Mouse (Mus musculus): ENCODE measurements around the gene Chrm1. TPM values are rescaled to one million over a fixed set of nuclear protein-coding genes. Genes with fewer than 3 reads are reported as not detected.
A peak's percentile ranks its signal among the peaks of the same experiment; 100 is the strongest.

The Chrm1 gene
- polyA plus RNA-seq, 1 experiment from 2014 or later = not detected

DNA sequence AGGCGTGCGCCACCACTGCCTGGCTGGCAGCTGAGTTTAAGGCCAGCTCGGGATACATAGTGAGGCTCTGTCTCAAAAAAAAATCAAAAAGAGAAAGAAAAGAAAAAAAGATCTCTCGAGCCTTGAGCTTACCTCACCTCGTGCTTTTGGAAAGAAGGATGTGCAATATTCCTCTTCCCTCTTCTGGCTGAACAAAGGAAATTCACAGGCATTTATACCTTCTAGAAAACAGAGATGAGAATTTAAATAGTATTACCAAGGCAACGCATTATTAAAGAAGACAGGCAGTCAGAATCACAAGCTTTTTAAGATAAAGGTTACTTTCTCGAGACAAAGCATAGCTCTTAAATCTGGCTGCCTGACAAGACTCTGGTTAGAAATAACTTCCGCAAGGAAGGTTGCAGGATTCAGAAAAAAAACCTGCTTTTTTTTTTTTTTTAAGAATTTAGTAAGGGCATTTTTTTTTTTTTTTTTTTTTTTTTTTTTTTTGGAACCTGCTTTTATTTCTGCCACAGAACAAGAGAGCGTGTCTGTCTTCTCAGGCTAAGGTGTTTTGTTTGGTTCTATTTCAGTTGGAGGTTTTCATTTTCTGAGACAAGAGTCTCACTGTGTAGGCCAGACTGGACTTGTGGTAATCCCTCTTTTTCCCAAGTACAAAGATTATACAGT, 28.4 kb downstream of the Chrm1 start:
- Histone ChIP-seq H3K27ac (replicated peaks) (no peak overlapping the region), H3K36me3 (no peaks in the 10 kb centered on the region), H3K4me1 (no peaks in the 10 kb centered on the region), H3K4me2 (no peak overlapping the region), H3K4me3 (no peak overlapping the region), H3K27me3 (replicated peaks) (no peaks in the 10 kb centered on the region), H3K9me3 (no peaks in the 10 kb centered on the region), H3K9ac (no peak overlapping the region)
- 56% methylated on average over 9 of the region's 9 CpGs for WGBS
- no peak for ATAC-seq (ENCODE audit: extremely low read depth, insufficient number of reproducible peaks, low FRiP score, low TSS enrichment)

DNA sequence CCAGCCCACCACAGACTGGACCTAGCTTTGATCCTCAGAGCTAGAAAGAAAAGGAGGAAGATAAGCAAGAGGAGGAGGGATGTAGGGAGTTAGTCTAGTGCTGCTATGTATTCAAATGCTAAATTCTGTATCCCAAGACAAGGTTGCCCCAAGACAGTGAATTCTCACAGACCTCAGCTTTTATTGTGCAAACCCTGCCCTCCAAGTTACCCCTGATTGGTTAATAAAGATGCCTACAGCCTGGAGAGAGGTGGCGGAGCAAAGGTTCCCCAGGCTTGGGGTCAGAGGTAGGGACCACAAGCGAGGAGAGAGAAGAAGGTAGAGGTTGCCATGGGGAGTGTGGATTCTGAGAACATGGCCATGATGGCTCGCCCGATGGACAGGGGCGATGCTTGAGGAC, 29.2 kb downstream of the Chrm1 start:
- no peak overlapping the region for H3K27ac ChIP-seq (replicated peaks)
- no peak overlapping the region for H3K4me3 ChIP-seq
- H3K27me3 ChIP-seq (replicated peaks) = no peaks in the 10 kb centered on the region
- no peak for ATAC-seq (ENCODE audit: extremely low read depth, insufficient number of reproducible peaks, low FRiP score, low TSS enrichment)
- no peak overlapping the region for H3K9ac ChIP-seq
- WGBS = 72% methylated on average over 5 of the region's 5 CpGs
- H3K4me2 ChIP-seq = no peak overlapping the region
- no peaks in the 10 kb centered on the region for H3K9me3 ChIP-seq
- H3K4me1 ChIP-seq = no peaks in the 10 kb centered on the region
- H3K36me3 ChIP-seq = no peaks in the 10 kb centered on the region

DNA sequence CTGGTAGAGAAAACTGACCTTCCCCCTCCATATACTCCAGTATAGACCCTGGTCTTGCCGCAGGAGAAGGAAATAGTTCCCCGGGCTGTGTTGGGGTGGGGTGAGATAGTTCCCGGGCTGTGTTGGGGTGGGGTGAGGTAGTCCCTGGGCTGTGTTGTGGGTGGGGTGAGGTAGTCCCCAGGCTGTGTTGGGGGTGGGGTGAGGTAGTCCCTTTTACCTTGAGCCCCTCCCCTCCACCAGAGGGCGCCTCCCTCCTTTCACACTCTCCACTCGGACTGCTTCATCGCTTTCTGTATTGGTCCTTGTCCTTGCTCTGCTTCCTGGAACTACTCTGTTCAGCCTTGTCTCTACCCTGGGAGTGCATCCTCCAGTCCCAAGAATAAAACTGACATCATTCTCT, 31.7 kb downstream of the Chrm1 start:
- Histone ChIP-seq H3K4me2 (no peak overlapping the region), H3K36me3 (no peaks in the 10 kb centered on the region), H3K27me3 (replicated peaks) (no peaks in the 10 kb centered on the region), H3K4me3 (no peak overlapping the region), H3K9ac (no peak overlapping the region), H3K9me3 (no peaks in the 10 kb centered on the region), H3K27ac (replicated peaks) (no peak overlapping the region), H3K4me1 (no peaks in the 10 kb centered on the region)
- 42% methylated on average over 6 of the region's 6 CpGs for WGBS
- ATAC-seq (ENCODE audit: extremely low read depth, insufficient number of reproducible peaks, low FRiP score, low TSS enrichment) = 0 out of 2 replicates have a peak, but pooled peaks have one; percentile 31

DNA sequence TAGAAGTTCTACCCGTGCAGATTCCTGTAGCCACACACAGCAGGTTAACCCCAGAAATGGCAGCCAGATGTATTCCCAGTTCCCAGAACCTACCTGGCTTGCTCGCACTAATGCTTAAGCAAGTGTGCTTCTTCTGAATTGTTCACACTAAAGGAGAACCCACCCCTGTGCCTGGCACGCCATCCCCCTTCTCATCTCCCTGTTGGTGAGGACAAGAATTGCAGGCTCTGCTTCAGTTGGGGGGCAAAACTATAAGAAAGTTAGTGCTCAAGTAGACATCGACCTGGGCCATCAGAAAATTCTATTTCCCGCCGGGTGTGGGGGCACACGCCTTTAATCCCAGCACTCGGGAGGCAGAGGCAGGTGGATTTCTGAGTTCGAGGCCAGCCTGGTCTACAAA, 36.1 kb downstream of the Chrm1 start:
- no peak overlapping the region for H3K4me3 ChIP-seq
- ATAC-seq (ENCODE audit: extremely low read depth, insufficient number of reproducible peaks, low FRiP score, low TSS enrichment) = no peak
- no peaks in the 10 kb centered on the region for H3K9me3 ChIP-seq
- no peaks in the 10 kb centered on the region for H3K36me3 ChIP-seq
- H3K9ac ChIP-seq = no peak overlapping the region
- no peak overlapping the region for H3K4me2 ChIP-seq
- WGBS = 68% methylated on average over 9 of the region's 9 CpGs
- no peaks in the 10 kb centered on the region for H3K4me1 ChIP-seq
- H3K27me3 ChIP-seq (replicated peaks) = no peaks in the 10 kb centered on the region
- no peak overlapping the region for H3K27ac ChIP-seq (replicated peaks)

DNA sequence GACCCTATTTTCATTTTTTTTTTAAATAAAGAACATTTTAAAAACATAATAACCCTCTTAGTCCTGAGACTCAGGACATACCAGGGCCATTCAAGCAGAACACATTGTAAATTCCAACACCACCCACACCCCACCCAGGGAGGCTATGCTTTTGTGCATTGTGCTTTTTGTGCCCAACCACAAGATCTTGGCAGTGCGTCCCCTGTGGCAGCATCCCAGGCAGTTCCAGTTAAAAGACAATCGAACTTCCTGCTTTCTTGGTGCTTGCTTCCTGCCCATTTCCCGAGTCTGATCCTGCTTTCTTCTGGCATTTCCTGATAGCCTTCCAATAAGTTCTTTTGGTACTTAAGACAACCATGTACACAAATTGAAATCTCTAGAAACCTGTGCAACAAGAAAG, 38.9 kb downstream of the Chrm1 start:
- Histone ChIP-seq H3K9ac (no peak overlapping the region), H3K4me2 (no peak overlapping the region), H3K9me3 (no peaks in the 10 kb centered on the region), H3K4me3 (no peak overlapping the region), H3K27ac (replicated peaks) (no peak overlapping the region; the same call in 1 of the 2 replicates), H3K4me1 (no peaks in the 10 kb centered on the region), H3K36me3 (peaks cover 12% of the 10 kb centered on the region), H3K27me3 (replicated peaks) (no peaks in the 10 kb centered on the region)
- no peak for ATAC-seq (ENCODE audit: extremely low read depth, insufficient number of reproducible peaks, low FRiP score, low TSS enrichment)
- 59% methylated on average over 3 of the region's 3 CpGs for WGBS

DNA sequence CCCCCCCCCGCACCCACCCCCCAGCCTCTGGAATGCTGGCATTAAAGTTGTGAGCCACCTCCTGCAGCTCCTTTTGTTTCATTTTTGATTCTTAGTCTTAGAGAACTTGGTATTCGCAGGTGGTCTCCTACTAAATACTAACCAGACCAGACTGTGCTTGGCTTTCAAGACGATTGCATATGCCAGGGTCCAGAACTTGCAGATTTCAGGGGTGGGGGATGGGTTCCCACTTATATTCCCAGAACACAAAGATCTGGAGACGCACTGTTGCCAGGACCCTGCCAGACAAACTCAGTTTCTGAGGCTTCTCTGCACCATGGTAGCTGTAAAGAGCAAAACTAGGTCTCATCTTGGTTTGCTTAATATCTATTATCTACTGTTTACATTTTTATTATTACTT, 40.0 kb downstream of the Chrm1 start:
- Histone ChIP-seq H3K4me2 (no peak overlapping the region), H3K9ac (no peak overlapping the region), H3K36me3 (peaks cover 23% of the 10 kb centered on the region), H3K4me3 (no peak overlapping the region), H3K27me3 (replicated peaks) (no peaks in the 10 kb centered on the region), H3K4me1 (no peaks in the 10 kb centered on the region), H3K9me3 (no peaks in the 10 kb centered on the region), H3K27ac (replicated peaks) (no peak overlapping the region)
- no peak for ATAC-seq (ENCODE audit: extremely low read depth, insufficient number of reproducible peaks, low FRiP score, low TSS enrichment)
- 74% methylated on average over 3 of the region's 4 CpGs for WGBS

DNA sequence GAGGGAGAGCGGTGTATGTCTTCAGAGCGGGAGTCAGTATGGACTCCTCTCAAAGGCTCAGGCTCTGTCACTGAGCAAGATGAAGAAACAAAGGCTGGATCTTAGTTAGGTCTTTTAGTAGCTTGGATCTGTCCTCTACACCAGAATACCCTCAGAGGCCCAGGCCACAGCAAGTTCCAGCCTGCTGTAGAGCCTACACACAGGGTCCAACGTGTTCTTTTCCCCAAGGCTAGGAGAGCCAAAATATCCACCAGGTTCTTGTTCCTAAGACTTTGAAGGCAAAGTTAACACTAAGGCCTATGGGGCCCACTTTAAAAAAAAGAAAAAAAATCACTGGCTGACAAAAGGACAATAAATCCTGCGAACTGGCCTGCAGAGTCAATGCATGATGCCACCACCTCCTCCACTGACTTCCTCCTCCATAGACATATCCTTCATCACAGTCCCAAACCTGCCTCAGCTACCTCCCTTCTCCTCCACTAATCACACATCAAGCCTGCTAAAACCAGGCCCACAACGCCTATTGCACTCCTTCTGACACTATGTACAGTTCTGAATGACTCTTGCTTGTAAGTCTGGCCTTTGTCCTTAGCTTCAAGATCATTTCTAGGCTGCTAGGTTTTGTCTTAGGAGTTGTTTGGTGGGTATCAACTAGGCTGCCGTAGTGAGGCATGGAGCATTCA, 41.6 kb downstream of the Chrm1 start:
- ATAC-seq (ENCODE audit: extremely low read depth, insufficient number of reproducible peaks, low FRiP score, low TSS enrichment) = no peak
- WGBS = 76% methylated on average over 6 of the region's 6 CpGs
- no peaks in the 10 kb centered on the region for H3K9me3 ChIP-seq
- no peak overlapping the region for H3K4me3 ChIP-seq
- H3K4me1 ChIP-seq = peaks cover 3% of the 10 kb centered on the region
- H3K4me2 ChIP-seq = no peak overlapping the region
- H3K27ac ChIP-seq (replicated peaks) = no peak overlapping the region
- H3K36me3 ChIP-seq = peaks cover 39% of the 10 kb centered on the region
- H3K9ac ChIP-seq = no peak overlapping the region
- H3K27me3 ChIP-seq (replicated peaks) = no peaks in the 10 kb centered on the region

DNA sequence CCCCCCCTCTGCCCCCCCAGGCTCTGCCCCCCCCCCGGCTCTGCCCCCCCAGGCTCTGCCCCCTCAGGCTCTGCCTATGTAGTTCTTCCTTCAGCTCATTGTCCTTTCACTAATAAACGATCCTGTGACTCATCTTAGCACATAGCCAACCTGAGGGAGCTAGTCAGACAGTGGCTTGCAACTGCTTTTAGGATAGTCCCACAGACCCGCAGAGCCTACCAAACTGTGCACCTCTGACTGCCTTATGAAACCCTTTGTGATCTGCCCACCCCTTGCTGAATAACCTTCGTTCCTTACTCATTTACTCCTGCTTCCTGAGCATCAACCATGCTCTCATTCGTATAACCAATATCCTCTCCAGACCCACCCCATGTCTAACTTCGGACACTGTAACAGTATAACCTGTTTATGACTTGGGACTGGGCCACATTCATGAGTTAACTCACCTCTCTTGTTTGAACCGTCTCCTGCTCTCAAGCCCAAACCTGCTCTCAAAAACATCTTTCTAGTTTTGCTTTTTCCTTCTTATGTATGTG, 42.6 kb downstream of the Chrm1 start:
- Histone ChIP-seq H3K27ac (replicated peaks) (no peak overlapping the region), H3K4me3 (no peak overlapping the region), H3K9ac (no peak overlapping the region), H3K4me2 (no peak overlapping the region), H3K4me1 (peaks cover 13% of the 10 kb centered on the region), H3K9me3 (no peaks in the 10 kb centered on the region), H3K36me3 (peaks cover 50% of the 10 kb centered on the region), H3K27me3 (replicated peaks) (no peaks in the 10 kb centered on the region)
- WGBS = 80% methylated on average over 7 of the region's 7 CpGs
- no peak for ATAC-seq (ENCODE audit: extremely low read depth, insufficient number of reproducible peaks, low FRiP score, low TSS enrichment)

DNA sequence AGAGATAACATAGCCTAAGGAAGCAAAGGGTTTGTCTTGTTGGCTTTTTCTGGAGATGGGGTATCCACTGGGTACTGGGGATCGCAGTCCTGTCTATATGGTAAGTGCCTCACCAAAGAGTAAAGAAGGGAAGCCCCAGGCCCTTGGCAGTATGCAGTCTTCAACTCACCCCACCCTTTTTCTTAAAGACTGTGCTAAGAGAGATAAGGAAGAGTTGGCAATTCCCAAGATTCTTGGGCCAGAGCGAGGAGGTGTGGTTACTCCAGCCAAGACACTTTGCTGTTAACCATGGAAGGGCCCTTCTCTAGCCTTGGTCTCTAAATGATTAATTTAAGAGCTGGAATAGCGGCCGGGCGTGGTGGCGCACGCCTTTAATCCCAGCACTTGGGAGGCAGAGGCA, 43.3 kb downstream of the Chrm1 start:
- no peaks in the 10 kb centered on the region for H3K9me3 ChIP-seq
- no peak overlapping the region for H3K4me2 ChIP-seq
- H3K27me3 ChIP-seq (replicated peaks) = no peaks in the 10 kb centered on the region
- no peak overlapping the region for H3K4me3 ChIP-seq
- H3K27ac ChIP-seq (replicated peaks) = no peak overlapping the region
- H3K4me1 ChIP-seq = peaks cover 20% of the 10 kb centered on the region
- H3K9ac ChIP-seq = no peak overlapping the region
- WGBS = 90% methylated on average over 7 of the region's 7 CpGs
- H3K36me3 ChIP-seq = peaks cover 57% of the 10 kb centered on the region
- ATAC-seq (ENCODE audit: extremely low read depth, insufficient number of reproducible peaks, low FRiP score, low TSS enrichment) = no peak

DNA sequence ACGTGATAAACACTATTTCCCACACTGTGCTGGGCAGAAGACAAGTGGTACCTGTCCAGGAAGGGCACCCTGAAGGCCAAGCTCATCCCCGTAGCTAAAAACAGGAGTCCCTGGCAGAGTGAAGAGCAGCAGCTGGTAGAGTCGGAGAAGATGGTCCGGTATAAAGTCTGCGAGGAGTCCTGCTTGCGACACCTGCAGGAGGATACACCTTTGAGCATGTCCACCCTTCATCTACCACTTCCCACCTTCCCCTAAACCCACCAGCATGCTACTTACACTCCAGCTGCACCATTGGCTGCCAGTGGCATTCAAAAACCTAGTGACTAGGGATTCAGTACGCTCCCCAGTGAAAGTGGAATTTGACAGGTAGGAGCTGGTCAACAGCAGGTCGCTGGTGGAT, 45.4 kb downstream of the Chrm1 start:
- no peak overlapping the region for H3K4me3 ChIP-seq
- H3K4me1 ChIP-seq = peaks cover 29% of the 10 kb centered on the region
- H3K9ac ChIP-seq = no peak overlapping the region
- H3K27me3 ChIP-seq (replicated peaks) = no peaks in the 10 kb centered on the region
- peaks cover 61% of the 10 kb centered on the region for H3K36me3 ChIP-seq
- no peaks in the 10 kb centered on the region for H3K9me3 ChIP-seq
- WGBS = 89% methylated on average over 8 of the region's 8 CpGs
- H3K27ac ChIP-seq (replicated peaks) = no peak overlapping the region
- ATAC-seq (ENCODE audit: extremely low read depth, insufficient number of reproducible peaks, low FRiP score, low TSS enrichment) = no peak
- no peak overlapping the region for H3K4me2 ChIP-seq

DNA sequence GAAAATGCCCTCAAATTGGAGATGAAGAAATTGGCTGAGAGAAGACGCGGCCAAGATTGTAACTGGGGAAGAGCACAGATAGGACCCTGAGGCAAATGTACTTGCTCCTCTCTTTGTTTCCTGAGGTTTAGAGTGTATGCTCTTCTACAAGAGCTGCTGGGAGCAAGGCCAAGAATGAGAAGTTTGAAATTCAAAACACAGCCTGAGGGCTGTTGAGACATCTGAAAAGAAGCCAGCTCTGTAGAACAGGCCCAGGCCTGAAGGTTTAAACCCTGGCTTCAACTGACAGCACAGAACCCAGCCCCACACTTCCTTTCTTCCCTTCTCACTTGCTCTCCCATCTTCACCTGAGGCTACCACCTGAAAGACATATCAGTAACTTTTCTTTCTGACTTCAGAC, 46.5 kb downstream of the Chrm1 start:
- Histone ChIP-seq H3K27ac (replicated peaks) (peak overlapping the region; percentile 29; the same call in 1 of the 2 replicates), H3K27me3 (replicated peaks) (no peaks in the 10 kb centered on the region), H3K4me3 (peak overlapping the region; percentile 94), H3K9me3 (no peaks in the 10 kb centered on the region), H3K4me1 (peaks cover 35% of the 10 kb centered on the region), H3K9ac (peak overlapping the region; percentile 15), H3K36me3 (peaks cover 61% of the 10 kb centered on the region), H3K4me2 (peak overlapping the region; percentile 86)
- 88% methylated on average over 2 of the region's 2 CpGs for WGBS
- ATAC-seq (ENCODE audit: extremely low read depth, insufficient number of reproducible peaks, low FRiP score, low TSS enrichment) = no peak

DNA sequence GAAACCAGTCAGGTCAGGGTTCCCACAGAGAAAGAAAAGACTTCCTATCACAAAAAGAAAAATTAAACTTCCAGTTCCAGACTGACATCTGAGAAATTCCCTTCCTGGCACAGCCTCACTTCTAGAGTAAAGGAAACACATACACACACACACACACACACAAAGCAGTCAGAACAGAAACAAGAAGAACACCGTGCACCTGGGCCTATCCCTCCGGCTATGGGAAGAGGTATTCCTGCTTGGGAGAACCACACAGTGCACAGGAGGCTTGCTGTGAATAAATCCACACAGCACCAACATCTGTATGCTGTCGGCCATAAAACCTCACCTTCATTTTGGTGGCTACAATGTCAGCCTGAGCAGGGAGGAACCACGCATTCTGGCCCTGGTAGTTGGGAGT, 47.9 kb downstream of the Chrm1 start:
- peaks cover 57% of the 10 kb centered on the region for H3K36me3 ChIP-seq
- peak overlapping the region; percentile 96 for H3K9ac ChIP-seq
- H3K27me3 ChIP-seq (replicated peaks) = no peaks in the 10 kb centered on the region
- H3K4me3 ChIP-seq = peak overlapping the region; percentile 94
- WGBS = 73% methylated on average over 4 of the region's 4 CpGs
- ATAC-seq (ENCODE audit: extremely low read depth, insufficient number of reproducible peaks, low FRiP score, low TSS enrichment) = no peak
- 0 out of 2 replicates have a peak overlapping the region, but pooled peaks have one; percentile 97 for H3K27ac ChIP-seq (replicated peaks)
- H3K9me3 ChIP-seq = no peaks in the 10 kb centered on the region
- H3K4me1 ChIP-seq = peaks cover 35% of the 10 kb centered on the region
- peak overlapping the region; percentile 86 for H3K4me2 ChIP-seq
